Mouse (Mus musculus) brown adipose tissue, adult 24 weeks (tissue): ENCODE results near the gene F5. TPM values are rescaled to one million over a fixed set of nuclear protein-coding genes. Genes with fewer than 3 reads are reported as not detected.
A peak's percentile ranks its signal among the peaks of the same experiment; 100 is the strongest.

ENCODE experiments used
- H3K27ac ChIP-seq: fragments of 200-500 bp; replicated peaks from 2 replicates; pipeline ENCODE4 v1.5.1; 2012; ENCODE audit warnings: low read depth, mild to moderate bottlenecking, low read length
- H3K4me1 ChIP-seq: fragments of 200-500 bp; 2 replicates; pipeline ENCODE4 v1.6.1; 2012; ENCODE audit warnings: low read length, mixed read lengths; ENCODE audit not compliant: control insufficient read depth, insufficient read depth, insufficient read length
- H3K4me3 ChIP-seq: fragments of 200-500 bp; 2 replicates; pipeline ENCODE4 v1.5.1; 2012; ENCODE audit warnings: low read depth, mild to moderate bottlenecking, low read length, moderate library complexity; ENCODE audit not compliant: insufficient read depth
- polyA plus RNA-seq: library from polyadenylated mRNA; stranded (reverse); fragments of >200 nt; gene quantifications from 2 replicates; pipeline ENCODE4 v1.2.4, GENCODE M21; 2012; ENCODE audit not compliant: missing spikeins, insufficient read depth, insufficient read length

F5 gene
- polyA plus RNA-seq, 1 experiment: 0.40 TPM

DNA sequence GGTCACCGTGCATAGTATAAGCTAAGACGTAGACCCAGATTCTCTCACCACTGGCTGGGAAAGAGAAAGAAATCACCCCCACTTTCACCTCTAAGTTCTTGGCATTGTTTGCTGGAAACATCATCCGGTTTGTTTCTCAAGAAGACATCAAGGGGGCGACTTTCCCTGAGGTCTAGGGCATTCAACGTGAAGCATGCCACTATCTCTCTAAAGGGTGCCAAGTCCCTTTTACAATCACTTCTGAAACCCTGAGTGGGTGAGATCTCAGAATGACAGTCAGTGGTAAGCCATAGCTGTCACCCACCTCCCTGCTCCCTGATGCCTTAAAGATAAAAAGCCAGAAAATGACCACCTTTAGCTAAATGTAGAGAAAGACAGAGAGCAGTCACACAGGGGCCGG, 15.0 kb upstream of the F5 start:
- Histone ChIP-seq H3K4me1 (no peaks in the 10 kb centered on the region), H3K4me3 (no peak overlapping the region), H3K27ac (no peak overlapping the region)

DNA sequence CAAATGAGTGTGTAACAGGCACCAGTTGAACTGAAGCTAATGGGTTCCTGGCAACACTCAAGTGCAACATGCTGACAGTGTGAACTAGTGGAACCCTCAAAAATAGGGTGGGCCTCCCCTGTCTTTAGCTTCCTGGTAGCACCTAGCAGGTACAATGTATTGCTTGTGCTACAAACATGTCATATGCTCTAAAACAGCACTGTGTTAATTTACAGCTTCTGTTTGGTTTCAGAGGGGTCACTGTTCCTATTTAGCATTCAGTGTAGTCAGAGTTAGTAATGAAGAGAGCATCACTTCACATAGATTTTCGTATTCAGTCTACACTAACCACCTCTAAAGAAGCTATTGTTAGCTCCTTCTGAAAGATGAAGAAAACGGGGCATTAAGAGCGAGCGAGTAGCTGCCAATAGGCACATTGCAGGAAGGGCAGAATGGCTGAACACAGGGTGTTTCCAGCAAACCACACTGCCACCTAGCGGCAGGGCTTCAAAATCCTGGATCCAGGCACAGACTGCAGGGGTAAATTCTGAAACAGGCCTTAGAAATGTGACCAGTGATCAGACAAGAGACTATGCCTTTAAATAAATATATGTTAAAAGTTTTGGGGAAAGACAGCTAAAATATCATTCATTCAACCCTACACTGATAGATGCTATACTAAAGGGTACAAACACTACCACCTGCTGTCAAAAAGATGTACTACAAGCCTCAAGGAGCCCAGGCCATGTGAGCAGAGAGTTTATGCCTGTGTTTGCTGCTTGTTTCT, 13.1 kb upstream of the F5 start:
- H3K4me1 ChIP-seq: no peaks in the 10 kb centered on the region
- H3K27ac ChIP-seq: no peak overlapping the region
- H3K4me3 ChIP-seq: no peak overlapping the region

DNA sequence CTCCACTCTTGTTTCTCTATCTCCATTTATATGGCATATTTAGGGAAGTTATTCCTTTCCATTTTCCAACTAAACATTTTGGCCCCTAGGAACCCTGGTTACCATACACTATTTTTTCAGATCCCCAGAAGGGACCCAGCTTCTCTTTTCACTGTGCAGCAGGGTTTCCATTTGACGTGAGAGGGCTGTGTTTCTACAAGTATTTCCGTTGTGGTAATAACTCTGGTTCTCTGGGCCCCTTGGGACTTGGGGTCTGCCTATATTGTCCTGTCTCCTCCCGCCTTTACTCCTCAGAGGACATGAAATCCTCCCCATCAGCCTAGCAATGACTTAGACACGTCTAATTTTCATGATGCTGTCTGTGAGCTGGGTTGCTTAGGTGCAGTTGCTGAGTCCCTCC, 12.2 kb upstream of the F5 start:
- Histone ChIP-seq H3K27ac (no peak overlapping the region), H3K4me3 (no peak overlapping the region), H3K4me1 (no peaks in the 10 kb centered on the region)

DNA sequence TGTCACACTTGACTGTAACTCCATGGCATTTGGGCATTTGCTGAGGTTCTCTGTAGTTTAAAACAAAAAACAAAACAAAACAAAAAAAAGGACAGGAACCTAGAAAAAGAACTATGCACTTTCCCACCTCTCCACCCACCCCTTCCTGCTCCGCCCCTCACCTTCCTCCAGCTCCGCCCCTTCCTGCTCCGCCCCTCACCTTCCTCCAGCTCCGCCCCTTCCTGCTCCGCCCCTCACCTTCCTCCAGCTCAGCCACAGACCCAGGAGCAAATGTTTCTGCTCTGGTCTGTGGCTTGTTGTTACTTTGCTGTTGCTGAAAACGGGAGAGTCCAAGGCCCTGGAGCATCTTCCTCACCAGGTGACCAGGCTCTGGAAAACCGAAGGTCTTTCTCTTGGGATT, 2.6 kb upstream of the F5 start:
- H3K4me1 ChIP-seq: no peaks in the 10 kb centered on the region
- no peak overlapping the region for H3K27ac ChIP-seq
- no peak overlapping the region for H3K4me3 ChIP-seq

DNA sequence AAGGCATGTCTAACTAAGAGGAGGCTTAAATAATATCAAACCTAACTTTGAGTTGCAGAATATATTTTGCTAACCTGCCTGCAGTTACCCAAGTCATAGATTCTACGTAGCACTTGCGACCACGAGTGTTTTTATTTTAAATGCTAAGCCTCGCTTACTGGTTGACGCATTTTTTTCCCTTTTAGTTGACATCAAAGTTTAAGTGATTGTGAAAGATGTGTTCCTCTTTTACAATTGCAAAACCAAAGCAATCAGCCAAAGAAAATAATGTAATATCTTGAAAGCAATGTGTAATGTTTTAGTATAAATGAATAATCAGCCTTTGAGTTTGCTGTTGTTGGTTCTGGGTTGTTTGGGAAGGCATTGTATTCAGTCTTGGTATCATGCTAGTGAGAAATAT, 1.2 kb downstream of the F5 start:
- Histone ChIP-seq H3K4me3 (no peak overlapping the region), H3K4me1 (no peaks in the 10 kb centered on the region)

DNA sequence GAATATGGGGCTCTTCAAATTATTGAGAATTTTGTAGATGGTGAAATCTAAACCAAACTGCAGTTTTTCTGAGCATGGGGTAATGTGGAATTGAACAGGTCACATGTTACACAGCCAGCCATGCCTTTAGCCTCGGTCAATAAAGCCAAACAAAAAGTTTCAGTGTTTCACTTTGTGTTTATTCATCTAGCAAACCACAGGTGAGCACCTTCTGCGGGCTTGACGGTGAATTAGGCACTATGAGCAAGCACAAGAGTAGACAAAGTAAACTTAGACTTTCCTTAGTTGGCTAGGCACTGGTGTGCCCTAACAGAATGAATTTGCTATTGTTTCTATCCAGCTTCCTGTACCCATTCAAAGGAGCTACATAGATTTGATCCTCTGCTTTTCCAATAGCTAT, 3.3 kb downstream of the F5 start:
- Histone ChIP-seq H3K4me1 (no peaks in the 10 kb centered on the region), H3K27ac (no peak overlapping the region), H3K4me3 (no peak overlapping the region)

More for the DNA sequence above, 1.2 kb downstream of the F5 start:
- no peak overlapping the region for H3K27ac ChIP-seq

DNA sequence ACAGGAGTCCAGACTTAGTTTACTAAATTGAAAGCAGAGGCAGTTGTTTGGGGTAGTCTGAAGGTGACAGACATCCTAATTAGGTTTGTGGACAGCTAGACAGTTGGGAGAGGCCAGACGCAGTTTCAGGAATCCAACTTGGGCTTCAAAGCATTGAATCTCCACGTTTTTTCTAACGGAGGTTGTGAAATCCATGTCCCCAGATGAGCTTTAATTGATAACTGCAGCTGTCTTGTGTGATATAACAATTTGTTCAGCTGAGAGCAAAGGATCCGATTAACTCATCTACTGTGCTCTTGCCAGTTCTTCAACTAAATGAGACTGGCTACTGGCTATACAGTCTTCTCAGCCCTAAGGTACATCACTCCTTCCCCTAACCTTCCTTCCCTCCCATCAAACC, 6.9 kb downstream of the F5 start:
- Histone ChIP-seq H3K4me3 (no peak overlapping the region), H3K4me1 (no peaks in the 10 kb centered on the region), H3K27ac (no peak overlapping the region)

DNA sequence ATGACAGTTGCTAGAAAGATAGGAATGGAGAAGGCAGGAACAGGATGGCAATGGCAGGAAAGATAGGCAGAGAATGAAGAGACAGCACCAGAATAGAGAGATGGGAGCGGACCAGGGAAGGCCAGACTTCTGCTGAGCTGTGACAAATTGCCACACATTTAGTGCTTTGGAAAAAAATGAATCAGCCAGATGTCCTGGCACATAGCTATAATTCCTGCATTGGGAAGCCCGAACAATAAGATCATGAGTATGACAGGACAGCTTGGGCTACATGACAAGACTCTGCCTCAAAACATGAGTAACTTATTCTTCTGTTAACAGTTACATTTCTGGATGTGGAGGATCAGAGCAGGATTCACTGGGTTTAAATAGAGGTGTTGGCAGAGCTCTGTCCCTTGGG, 8.1 kb downstream of the F5 start:
- no peak overlapping the region for H3K4me3 ChIP-seq
- no peaks in the 10 kb centered on the region for H3K4me1 ChIP-seq
- H3K27ac ChIP-seq: no peak overlapping the region

DNA sequence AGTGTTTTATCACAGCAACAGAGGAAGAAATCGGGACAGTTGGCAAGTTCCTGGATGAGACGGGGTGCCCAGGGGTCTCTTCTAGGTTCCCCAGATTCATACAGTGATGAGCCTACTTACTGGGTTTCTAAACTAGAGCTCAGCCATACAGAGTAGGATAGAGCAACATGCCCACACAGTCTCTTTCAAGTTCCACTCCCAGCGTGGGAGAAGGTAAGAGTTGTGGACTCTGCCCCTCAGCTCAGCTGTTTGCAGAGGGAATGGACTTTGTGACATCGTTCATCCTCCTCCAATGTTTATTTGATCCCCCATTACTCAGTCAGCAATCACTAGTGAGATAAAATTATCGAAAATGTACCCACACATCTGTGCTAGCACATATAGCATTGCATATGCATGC, 11.1 kb downstream of the F5 start:
- Histone ChIP-seq H3K4me3 (no peak overlapping the region), H3K4me1 (no peaks in the 10 kb centered on the region), H3K27ac (no peak overlapping the region)

DNA sequence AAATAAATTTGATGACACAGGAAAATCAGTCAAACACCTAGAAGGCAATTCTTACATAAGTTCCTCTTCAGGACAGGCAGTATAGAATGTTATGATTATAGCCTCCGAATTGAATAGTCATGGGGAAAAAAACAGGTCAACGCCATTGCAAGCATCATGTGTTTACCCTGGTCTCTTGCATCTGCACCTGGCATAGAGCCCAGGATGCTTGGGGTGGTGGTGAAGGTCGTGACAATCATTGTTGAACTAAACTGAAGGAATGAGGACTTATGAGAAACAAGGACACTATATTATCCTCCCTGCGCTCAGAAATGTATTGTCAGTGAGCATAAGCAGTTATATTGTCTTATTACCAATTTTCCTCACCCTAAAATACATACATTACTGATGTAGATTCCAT, 17.2 kb downstream of the F5 start:
- Histone ChIP-seq H3K27ac (no peak overlapping the region), H3K4me3 (no peak overlapping the region), H3K4me1 (no peaks in the 10 kb centered on the region)

DNA sequence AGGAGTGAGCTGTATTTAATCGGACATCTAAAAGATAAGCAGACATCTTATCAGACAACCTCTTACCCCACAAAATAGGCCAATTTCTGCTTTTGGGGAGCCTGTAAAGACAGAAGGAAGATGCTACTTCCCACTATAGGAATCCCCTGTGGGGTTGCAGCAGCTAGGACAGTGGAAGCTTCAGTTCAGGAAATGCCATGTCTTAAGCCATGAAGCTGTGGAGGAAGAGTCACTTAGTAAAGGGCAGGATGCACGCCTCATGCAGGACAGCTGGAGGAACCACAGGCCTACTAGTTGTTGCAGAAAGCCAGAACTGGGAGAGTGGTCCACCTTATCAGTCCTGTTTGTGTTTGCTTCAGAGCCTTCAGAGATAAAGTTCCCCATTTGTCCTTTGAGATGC, 18.8 kb downstream of the F5 start:
- Histone ChIP-seq H3K27ac (no peak overlapping the region), H3K4me3 (no peak overlapping the region), H3K4me1 (no peaks in the 10 kb centered on the region)

DNA sequence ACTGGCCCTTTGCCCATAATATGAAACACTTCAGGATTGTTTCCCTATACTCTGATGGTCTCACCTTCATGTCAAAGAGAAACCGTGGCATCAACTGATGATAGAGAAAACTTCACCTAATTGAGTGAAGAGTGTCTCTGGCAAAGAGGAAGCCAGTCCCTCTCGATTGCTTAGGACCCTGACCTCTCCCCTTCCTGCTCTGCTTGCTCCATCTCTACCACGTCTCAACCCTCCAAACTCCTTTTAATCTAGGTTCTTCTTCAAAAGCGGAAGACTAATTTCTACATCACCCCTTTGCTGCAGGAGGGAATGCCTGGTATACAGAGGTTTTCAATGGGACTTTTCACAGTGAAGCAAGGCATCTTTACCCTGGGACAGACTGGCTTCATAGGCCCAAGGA, 21.5 kb downstream of the F5 start:
- Histone ChIP-seq H3K4me3 (no peak overlapping the region), H3K4me1 (no peaks in the 10 kb centered on the region), H3K27ac (no peak overlapping the region)

DNA sequence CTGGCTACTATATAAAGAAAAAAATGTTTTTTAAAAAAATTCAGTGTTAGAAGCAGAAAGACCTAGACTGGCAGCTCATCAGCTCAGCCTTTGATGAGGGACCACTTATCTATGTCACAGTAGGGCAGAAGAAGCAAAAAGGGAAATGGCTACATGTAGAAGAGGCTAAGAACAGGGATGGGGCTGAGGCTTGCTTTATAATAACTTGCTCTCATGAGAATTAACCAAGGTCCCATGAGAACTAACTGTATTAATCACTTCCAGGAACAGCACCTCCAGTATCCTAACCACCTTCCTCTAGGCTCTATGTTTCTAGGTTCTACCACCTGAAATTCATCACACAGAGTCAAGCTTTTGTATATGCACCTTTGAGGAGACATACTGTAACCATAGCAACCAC, 25.2 kb downstream of the F5 start:
- no peak overlapping the region for H3K4me3 ChIP-seq
- no peak overlapping the region for H3K27ac ChIP-seq

DNA sequence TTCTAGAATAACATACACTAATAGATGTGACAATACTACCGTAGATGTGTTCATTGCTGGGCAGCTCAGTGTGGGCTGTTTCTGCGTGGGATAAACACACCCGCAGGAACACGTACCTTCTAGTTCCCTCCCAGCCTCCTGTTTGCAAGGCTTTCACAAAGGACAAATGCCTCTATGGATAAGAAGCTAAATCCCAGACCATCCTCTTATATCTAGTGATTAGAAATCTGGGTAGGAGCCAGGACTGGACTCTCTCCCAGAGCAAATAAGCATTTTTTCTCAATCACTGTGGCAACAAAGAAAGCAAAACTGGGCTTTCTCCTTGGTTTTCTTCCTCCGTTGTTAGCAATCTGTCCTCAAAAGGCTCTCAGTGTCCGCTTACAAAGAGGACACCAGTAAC, 26.8 kb downstream of the F5 start:
- H3K27ac ChIP-seq: no peak overlapping the region
- no peak overlapping the region for H3K4me3 ChIP-seq
- H3K4me1 ChIP-seq: no peaks in the 10 kb centered on the region

More for the DNA sequence above, 25.2 kb downstream of the F5 start:
- no peaks in the 10 kb centered on the region for H3K4me1 ChIP-seq

DNA sequence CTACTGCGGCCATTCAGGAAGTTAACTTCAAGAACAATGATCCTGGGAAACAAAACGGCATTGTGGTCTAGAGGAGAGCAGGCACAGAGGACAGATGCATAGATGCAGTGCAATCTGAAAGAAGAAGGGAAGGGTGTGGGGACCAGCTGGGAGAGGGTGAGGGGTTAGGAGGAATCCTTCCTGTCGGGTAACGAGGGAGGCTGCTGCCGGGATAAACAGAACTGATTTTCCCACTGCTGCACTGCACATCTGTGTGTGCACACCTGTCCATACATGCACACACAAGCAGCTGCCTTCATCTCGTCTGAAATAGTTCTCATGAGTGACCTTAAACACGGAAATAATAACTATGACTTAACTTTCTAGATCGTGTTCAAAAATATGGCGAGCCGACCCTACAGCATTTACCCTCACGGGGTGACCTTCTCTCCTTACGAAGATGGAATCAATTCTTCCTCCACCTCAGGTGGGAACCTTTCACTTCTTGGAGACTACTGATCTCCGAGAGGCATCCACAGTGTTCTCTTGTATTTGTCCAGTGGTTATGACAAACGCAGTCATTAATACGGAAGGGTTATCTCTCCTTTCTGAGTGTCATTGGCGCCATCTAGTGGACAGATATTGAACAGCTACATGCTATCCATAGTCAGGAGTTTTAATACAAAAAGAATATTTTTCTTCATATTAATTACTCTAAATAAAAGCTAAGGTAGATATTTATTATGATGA, 32.7 kb downstream of the F5 start:
- H3K4me1 ChIP-seq: no peaks in the 10 kb centered on the region
- H3K27ac ChIP-seq: no peak overlapping the region
- H3K4me3 ChIP-seq: peak overlapping the region; percentile 43

DNA sequence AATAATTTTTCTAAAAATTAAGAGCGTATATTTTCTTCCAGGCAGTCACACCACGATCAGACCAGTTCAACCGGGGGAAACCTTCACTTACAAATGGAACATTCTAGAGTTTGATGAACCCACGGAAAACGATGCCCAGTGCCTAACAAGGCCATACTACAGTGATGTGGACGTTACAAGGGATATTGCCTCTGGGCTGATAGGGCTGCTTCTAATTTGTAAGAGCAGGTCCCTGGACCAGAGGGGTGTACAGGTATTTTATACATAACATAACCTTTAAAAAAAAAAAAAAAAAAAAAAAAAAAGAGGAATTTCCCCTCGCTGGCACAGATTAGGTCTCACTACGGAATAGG, 33.2 kb downstream of the F5 start:
- H3K4me1 ChIP-seq: no peaks in the 10 kb centered on the region
- no peak overlapping the region for H3K27ac ChIP-seq
- H3K4me3 ChIP-seq: no peak overlapping the region
